Mouse (Mus musculus) CD4-positive, CD25-positive, alpha-beta regulatory T cell, adult 4 months (primary cell): Measurements from ENCODE around the gene Lsg1. TPM values are rescaled to one million over a fixed set of nuclear protein-coding genes. Genes with fewer than 3 reads are reported as not detected.

Experiments
- ATAC-seq: one replicate; pipeline ENCODE4 v1.8.0; 2017
- polyA plus RNA-seq, 2 experiments: library from polyadenylated mRNA; unstranded; fragments of 100-300 nt; shearing (Covaris generic); gene quantifications; one replicate each; pipeline ENCODE4 v1.2.1; 2017

Gene Lsg1
- polyA plus RNA-seq, 2 experiments from 2014 or later, result 62.1 to 88.6 TPM

DNA sequence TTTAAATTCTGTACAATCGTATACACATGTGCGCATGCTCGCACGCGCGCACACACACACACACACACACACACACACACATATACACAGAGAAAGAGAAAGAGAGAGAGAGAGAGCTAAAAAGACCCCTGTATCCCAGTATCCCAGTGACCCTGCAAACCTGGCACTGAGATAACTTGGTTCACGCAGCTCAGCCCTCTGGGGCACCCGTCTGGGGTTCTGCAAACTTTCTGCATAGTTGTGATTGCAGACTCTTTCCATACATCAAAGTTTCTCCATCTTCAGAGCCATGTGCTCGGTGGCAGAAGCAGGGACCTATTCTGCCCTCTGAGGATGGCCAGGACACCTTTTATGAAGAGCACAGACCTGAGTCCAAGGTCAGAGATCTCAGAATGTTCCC, 70.4 kb downstream of the Lsg1 start:
- no peak for ATAC-seq

DNA sequence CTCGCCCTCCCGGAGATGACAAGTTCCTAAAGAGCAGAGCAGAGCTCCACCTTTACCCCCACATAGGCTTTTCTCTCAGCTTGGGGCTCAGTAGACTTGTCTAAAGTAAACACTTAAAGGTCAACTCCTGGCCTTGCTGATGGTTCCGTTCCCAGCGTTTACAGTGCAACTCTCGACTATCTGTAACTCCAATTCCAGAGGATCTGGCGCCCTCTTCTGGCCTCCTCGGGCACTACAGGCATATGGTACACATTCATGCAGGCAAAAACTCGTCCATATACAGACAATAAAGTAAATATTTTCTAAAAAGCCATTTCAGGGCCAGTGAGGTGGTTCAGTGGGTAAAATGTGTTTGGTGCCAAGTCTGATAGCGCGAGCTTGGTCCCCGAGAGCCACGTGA, 72.0 kb downstream of the Lsg1 start:
- no peak for ATAC-seq

DNA sequence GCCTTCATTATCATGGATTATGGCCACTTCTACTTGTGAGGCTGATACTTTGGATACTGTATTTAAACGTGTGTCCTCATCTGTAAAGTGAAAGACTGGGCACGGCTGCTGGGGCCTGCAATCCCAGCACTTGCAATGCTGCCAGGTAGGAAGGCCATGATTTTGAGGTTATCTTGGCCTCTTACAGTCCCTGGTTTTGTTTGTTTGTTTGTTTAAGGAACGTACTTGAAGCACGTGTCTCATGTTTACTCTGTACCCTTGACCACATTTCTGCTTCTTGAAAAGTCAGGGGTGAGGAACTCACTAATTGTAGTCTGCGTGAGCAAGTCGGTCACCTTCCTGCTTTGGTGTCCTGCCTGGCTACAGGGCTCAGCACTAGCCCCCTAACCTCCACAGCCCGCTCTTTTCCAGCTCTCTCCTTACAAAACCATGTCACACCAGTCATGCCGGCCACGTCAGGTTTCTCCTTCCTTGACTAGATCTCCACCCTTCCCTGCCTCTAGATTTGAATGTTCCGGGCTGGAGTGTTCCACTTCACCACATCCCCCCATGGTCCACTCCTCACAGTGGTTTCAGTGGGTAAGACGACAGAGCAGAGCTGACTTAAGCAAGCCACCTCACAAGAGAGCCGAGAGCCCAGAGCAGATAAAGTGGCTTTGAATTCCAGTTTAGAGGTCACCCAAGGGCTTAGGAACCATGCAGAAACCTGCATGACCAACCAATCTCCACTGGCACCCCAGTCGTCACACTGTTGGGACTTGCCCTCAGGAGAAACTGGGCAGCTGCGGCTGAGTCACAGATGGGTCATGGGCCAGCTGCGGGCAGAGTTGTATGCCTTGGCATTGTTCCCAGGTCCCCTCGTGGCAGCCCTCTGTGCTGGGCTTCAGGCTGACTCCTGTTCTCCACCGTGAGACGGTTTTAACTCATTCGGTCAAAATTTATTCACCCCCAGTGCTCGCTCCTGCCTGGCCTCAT, 74.1 kb downstream of the Lsg1 start:
- no peak for ATAC-seq

DNA sequence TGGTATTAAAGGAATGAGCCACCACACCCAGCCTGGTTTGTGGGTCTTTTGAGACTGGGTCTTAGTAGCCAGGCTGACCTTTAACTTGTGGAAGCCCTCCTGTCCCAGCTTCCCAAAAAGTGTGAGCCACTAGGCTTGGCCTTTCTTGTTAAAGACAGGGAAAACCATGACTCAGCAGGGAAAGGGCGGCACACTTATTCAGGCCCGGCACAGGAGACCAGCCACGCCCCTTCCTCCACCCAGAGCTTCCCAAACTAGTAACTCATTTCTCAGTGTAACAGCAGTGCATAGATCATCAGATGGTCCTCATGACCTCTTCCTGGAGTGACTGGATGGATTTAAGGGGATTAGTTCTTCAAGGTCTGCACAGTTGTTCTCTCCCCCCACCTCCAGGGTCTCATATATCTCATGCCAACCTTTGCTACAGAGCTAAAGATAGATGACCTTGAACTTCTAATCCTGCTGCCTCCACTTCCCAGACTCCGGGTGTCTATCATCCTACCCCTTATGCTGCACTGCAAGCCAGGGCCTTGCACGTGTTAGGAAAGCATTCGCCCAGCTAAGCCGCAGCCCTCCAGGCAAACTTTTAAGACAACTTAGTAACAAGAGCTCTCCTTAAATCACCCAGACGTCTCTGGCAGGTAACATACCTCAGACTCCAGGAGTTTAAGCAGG, 74.9 kb downstream of the Lsg1 start:
- ATAC-seq, result no peak

DNA sequence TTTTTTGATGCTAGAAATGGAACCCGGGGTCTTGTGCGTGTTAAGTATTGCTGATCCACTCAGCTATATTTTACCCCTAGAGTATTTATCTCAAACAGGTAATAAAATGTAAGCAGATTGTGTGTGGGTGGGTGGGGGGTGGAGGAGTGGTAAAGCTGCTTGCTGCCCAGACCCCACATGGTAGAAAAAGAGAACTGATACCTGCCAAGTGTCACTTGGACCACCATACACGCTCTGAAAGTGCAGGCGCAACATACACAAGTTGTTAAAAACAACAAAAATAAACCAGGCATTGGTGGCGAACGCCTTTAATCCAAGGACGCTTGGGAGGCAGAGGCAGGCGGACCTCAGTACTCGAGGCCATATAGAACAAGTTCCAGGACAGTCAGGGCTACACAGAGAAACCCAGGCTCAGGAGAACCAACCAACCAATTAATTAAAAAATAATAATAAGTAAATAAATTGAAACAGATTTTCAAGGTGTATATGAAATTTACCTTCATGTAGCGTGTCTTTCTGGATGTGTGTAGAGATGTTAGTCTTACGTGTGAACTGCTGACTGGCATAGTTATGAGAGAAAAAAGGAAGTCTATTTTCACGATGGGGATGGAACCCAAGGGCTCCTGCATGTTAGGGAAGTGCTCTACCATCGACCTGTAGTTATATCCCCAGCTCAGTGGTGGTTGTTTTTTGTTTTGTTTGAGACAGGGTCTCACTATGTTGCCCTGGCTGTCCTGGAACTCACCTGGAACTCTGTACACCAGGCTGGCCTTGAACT, 75.6 kb downstream of the Lsg1 start:
- ATAC-seq, result no peak

DNA sequence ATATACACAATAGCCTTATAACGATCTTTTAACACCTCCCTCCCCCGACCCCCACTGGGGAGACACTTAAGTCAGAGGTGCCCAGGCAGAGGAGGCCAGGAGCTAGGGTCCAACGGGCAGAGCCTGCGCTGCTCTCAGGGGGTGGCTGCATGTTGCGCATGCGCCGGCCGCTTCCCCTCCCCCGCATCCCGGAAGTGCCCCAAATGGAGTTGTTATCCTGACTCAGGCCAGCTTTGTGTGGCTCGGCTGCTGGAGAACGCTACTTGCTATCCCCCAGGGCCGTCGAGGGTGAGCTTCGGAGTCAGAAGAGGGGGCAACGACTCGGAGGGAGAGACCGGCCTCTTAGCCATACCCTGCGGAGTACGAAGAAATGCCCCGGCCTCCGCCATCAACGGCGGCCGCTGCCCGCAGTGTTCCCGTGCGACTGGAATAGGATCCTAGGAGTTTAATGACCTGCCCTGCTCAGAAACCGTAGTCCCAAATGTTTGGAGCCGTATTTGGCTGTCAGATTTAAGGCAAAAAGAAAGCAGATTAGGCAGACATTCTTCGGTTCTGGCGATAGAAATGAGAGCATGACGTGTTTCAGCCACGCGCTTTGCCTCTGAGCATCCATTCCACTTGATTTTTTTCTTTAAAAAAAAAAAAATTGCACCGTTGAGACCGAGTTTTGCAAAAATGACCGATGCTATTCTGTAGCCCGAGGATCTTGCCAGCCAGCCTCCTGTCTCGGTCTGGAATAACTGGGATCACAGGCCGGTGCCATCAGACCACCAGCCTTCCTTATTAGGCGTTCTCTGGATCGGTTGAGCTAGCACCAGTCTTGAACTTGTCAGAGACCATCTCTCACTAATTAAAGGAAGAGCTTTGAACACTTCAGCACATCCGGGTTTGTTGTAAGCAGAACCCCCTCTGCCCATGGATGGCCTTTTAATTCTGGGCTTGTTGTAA, 76.6 kb downstream of the Lsg1 start:
- peak; percentile 93 for ATAC-seq

Other genes with a start within 250 kb of the Lsg1 start
- gene Atp13a3, start 181.6 kb downstream of the Lsg1 start, polyA plus RNA-seq, result 10 to 100 TPM in 1 of 2 experiments, 1 to 10 TPM in 1; 8.8 to 13.1 TPM
- gene Tmem44, start 36.8 kb downstream of the Lsg1 start, polyA plus RNA-seq, result under 1 TPM in 1 of 2 experiments, not detected in 1; 0.70 TPM
- gene Fam43a, start 12.1 kb upstream of the Lsg1 start, polyA plus RNA-seq, result under 1 TPM in 1 of 2 experiments, not detected in 1; 0.91 TPM